Mouse (Mus musculus) brain, adult 10 weeks (tissue): Measurements from ENCODE around the gene Cmtm8. TPM values are rescaled to one million over a fixed set of nuclear protein-coding genes. Genes with fewer than 3 reads are reported as not detected.

Experiments used
- polyA plus RNA-seq: library from polyadenylated mRNA; stranded (reverse); fragments of 350-450 nt; fragmentation: Illumina TruSeq; extraction: RNeasy Lipid Tissue Mini Kit (QIAGEN cat#74804); gene quantifications from one replicate; pipeline ENCODE4 v1.2.3, GENCODE M21; 2015; ENCODE audit warnings: low read depth, low replicate concordance

Cmtm8 gene
- 5.6 TPM for polyA plus RNA-seq

DNA sequence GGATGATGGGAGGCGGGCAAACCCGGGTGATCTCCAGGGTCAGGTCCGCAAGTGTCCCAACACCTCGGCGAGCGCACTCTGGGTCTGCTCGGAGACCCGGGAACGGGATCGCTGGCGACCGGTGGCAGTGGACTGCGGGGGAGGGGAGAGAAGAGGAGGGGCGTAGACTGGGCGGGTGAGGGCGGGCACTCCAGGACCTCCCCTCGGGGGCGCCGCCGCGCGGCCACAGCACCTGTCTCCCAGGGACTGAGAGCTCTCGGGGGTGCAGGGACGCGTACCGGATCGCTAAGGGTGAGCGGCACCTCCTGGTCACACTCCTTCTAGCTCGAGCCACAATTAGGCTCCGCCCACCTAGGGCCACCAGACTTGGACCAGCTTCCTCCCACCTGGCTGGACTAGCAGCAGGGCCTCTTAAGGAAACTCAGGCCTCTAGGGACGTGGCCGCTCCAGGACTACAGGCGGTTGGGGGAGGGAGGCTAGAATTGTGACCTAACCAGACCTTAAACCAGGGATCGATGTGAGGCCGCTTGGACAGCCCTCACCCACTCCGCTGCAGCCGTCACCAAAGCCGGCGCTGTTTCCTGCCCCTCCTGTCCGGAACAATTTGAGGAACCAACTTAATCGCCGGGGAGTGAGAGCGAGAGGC is at the start of gene Cmtm8:
Gene Cmtm8 (minus strand): TSS at position 140 of the 646 bp plus-strand sequence.

DNA sequence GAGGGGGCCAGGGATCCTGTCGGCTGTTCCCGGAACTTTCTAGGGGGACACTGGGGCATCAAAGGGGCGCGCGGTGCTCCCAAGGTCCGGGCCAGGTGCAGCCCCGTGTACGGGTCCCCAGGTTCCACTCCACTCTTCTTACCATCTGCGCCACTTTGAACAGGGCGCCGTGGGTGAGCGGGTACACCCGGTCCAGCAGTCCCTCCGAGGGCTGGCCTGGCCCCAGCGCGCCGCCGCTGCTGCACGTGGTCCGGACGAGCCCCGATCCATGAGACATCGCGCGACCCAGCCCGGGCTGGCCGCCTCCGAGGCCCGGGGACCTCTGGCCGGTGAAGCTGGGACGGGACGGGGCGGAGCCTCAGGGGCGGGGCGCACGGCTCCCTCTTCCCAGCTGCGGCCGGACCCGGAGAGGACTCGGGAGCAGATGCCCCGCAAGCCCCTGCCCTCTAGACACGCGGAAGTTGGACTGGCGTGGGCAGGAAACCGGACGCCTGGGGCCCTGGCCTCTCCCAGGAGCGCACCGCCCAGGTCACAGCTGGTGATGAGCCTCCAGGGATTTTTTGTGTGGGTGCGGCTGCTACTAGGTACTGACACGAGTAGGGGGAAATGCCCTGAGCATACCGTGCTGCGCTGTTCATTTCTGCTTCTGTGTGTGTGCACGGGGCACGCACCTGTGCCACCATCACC is 62.3 kb downstream of the Cmtm8 start, which contains the start of gene Cmtm7:
Gene Cmtm7 (minus strand): TSS at position 331 of the 687 bp plus-strand sequence.

Other genes starting within 250 kb of the Cmtm8 start
- 48.7 TPM for gene Cnot10, start 204.0 kb downstream of the Cmtm8 start, polyA plus RNA-seq
- gene Dync1li1, start 155.4 kb downstream of the Cmtm8 start, polyA plus RNA-seq, result 80.3 TPM
- 20.5 TPM for gene Cmtm6, start 113.0 kb downstream of the Cmtm8 start, polyA plus RNA-seq
- gene Cmtm7, start 62.3 kb downstream of the Cmtm8 start, polyA plus RNA-seq, result 6.4 TPM
- 73.9 TPM for gene Gpd1l, start 89.8 kb upstream of the Cmtm8 start, polyA plus RNA-seq
- 27.6 TPM for gene Osbpl10, start 134.4 kb upstream of the Cmtm8 start, polyA plus RNA-seq
- gene Rps27rt, start 138.6 kb upstream of the Cmtm8 start, polyA plus RNA-seq, result 79.8 TPM